Mouse (Mus musculus): Measurements from ENCODE around the gene Bcas3.

DNA sequence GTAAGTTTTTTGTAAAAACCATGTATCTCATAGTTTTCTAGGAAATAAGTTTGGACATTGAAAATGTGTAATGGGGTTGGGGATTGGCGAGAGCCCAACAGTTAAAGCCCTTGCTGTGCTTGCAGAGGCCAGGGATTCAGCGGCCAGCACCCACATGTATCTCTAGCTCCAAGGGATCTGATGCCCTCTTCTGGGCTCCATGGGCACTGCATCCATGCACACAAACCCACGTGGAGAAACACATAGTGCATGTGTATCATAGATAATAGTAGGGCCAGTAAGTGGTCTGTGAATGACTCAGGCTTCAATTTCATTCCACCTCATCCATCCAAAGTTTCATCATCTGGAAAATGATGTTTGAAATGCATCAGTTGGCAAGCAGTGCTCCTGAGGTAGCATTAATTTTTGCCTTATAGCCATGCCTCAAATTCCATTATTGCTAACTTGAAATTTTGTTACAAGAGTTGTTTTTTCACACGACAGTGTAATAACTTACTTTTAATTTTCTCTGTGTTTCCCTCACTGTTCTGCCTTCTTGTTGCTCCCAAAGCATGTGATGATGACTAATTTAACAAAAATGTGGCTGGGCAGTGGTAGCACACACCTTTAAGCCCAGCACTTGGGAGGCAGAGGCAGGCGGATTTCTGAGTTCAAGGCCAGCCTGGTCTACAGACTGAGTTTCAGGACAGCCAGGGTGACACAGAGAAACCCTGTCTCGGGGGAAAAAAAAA is 129.9 kb downstream of the Bcas3 start:
- no peak for TF ChIP-seq EP300 (IDR thresholded peaks at IDR 0.05; ENCODE audit: low read depth)
- peak; percentile 61 for TF ChIP-seq CTCF (IDR thresholded peaks at IDR 0.05; ENCODE audit: low read depth)
